Mouse (Mus musculus) testis, adult 10 weeks (tissue): ENCODE measurements around the gene Plaa. TPM values are rescaled to one million over a fixed set of nuclear protein-coding genes. Genes with fewer than 3 reads are reported as not detected.

ENCODE experiments used
- polyA plus RNA-seq: library from polyadenylated mRNA; stranded (reverse); fragments of 350-450 nt; fragmentation: Illumina TruSeq; extraction: RNeasy Lipid Tissue Mini Kit (QIAGEN cat#74804); gene quantifications from one replicate; pipeline ENCODE4 v1.2.3, GENCODE M21; 2014; ENCODE audit warnings: low read depth, low replicate concordance

Gene Plaa
- polyA plus RNA-seq: 81.0 TPM

DNA sequence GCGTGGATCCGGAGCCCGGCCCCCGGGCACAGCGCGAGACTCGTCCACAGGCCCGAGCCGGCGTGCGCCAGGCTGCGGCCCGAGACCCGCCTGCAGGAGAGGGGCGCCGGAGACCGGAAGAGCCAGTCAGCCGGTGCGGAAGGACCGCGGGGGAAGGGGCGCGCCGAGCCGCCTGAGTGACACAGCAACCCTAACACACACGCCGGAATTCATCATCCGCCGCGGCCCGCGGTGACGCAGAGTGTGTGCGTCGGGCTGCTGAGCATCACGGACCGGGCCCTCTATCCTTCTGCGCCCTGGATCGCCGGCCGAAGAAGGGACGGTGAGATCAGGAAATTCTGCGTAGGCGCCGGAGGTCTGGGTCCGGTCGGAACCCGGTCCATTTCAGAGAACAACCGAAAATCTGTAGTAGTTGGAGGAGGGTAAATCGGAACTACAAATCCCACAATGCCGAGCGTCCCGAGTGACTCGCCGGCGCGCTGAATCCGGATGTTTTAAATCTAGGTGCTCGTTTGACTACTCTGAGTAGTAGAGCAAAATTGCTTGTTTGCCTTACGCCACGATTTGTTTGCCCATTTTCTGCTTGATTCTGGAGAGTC is at the start of gene Plaa:
TSS of gene Plaa (minus strand) at position 214 of the 599 bp plus-strand sequence.

DNA sequence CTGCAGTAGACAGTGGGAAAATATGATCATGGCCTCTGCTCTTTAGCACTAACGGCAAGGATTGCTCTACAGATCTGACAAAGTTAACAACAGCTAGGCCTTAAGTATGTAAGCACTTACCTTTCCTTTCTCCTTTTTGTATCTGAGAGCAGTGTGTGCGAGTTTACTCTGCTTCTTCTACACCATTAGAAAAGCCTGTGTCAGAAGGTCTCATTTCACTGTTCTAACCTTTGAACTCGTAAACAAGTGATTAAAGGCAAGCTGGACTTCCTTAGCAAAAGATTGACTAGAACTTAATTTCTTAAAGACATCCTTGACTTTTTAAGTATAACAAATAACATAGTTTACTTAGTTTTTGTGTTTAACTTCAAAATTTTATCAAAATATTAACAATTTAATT is 46.9 kb upstream of the Plaa start, which contains the start of gene Lrrc19:
TSS of gene Lrrc19 (minus strand) at position 225 of the 400 bp plus-strand sequence.

DNA sequence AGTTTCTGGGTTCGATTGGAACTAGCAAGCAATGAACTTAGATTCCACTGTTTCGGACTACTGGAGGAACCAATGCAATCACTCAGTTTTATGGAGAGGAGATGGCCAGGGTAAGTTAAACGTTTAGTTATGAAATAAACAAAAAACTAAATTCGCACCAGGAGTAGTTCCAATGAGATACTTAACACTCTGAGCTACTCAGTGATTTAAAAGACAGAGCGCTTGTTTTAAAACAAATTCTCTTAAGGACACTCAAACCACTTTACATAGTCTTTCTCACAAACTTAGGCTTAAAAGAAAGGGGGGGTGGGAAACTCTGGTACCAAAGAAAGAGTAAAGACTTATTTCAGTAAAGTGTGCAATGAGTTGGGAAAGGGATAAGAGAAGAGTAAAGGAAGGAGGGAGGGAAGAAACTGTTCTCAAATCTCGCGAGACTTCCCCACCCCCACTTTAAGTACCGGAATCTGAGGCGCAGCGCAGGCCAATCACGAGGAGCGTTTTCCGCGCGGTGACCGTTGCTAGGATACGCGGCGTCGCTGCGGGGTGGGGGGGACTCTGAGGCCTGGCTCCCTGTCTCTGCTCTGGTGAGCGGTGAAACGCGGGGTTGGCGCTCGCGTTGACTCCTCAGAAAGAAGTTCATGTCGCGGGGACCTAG is 11.1 kb upstream of the Plaa start, which contains the start of gene Ift74:
TSS of gene Ift74 (plus strand) at position 520 of the 655 bp plus-strand sequence.

DNA sequence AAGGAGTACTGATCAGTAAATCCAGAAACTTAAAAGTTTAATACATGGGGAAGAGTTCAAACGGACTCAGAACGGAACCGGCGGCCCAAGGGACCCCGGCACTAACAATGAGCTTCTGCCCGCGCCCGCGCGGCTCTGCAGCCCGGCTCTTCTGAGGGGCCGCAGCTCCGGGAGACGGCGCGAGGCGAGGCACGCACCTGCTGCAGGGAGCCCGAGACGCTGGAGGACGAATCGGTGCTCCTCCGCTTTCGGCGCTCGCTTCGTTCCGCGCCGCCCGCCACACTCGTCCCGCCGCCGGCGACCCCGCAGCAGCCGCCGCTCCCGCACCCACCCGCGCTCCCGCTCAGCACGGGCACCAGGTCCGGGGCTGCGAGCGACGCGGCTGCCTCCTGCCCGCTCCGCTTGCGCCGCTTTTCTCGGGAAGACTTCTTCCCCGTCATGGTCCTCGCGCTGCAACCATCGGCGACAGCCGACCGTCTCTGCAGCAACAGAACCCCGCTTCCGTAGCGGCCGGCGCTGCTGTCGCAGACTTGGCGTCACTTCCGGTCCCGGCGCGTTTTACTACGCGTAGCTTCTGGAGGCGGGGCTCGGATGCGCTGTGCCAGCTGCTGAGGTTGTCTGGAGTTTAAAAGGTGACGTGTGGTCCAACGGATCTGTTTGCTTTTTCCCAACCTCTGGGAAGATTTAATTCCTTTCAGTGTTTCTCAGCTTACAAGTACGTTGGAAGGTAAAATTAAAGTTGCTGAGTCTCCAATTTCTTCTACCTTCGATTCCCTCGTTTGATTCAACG is 46.6 kb downstream of the Plaa start, which contains the start of the genes Gm10306 and Caap1:
TSS of gene Gm10306 (plus strand) at position 282 of the 790 bp plus-strand sequence.
TSS of gene Caap1 (minus strand) at position 532 of the 790 bp plus-strand sequence.

Other genes starting within 250 kb of the Plaa start
- not detected for gene Gm10306, start 46.7 kb downstream of the Plaa start, polyA plus RNA-seq
- gene Caap1, start 46.4 kb downstream of the Plaa start, polyA plus RNA-seq: 14.6 TPM
- gene Ift74, start 11.2 kb upstream of the Plaa start, polyA plus RNA-seq: 647 TPM
- 0.11 TPM for gene Lrrc19, start 46.9 kb upstream of the Plaa start, polyA plus RNA-seq
- gene Tek, start 136.0 kb upstream of the Plaa start, polyA plus RNA-seq: 1.4 TPM